Mouse (Mus musculus): ENCODE data around the gene Mrps11. TPM values are rescaled to one million over a fixed set of nuclear protein-coding genes. Genes with fewer than 3 reads are reported as not detected.

Mrps11 gene
- polyA plus RNA-seq, 1 experiment from 2014 or later = 69.5 TPM

DNA sequence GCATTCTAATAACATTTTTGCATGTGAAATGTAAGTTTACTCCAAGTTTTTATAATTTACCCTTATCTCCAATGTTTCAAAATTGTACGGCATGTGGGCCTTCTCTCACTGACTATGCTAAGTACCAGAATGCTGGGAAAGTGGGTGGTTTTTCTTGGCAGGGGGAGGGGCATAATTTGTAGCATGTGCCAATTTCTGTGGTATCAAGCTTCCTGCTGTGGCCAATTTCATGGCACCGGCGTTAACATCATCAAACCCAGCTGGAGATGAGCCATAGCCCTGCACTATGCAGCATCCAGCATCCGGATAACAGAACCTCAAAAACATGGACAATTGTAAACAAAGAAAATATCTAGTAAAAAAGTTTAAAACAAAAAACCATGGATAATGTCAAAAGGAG is 54.3 kb downstream of the Mrps11 start:
- H3K27ac ChIP-seq (replicated peaks) = no peak overlapping the region
- H3K4me1 ChIP-seq = no peaks in the 10 kb centered on the region
- no peak overlapping the region for H3K4me2 ChIP-seq (replicated peaks)
- no peak overlapping the region for H3K9ac ChIP-seq
- peaks cover 41% of the 10 kb centered on the region for H3K36me3 ChIP-seq
- H3K4me3 ChIP-seq (replicated peaks) = no peak overlapping the region
- no peak for ATAC-seq (ENCODE audit: insufficient number of reproducible peaks, low FRiP score, low TSS enrichment, low read depth)
- H3K9me3 ChIP-seq (replicated peaks) = no peaks in the 10 kb centered on the region
- WGBS = 36% methylated on average over 4 of the region's 4 CpGs
- H3K27me3 ChIP-seq = no peaks in the 10 kb centered on the region

DNA sequence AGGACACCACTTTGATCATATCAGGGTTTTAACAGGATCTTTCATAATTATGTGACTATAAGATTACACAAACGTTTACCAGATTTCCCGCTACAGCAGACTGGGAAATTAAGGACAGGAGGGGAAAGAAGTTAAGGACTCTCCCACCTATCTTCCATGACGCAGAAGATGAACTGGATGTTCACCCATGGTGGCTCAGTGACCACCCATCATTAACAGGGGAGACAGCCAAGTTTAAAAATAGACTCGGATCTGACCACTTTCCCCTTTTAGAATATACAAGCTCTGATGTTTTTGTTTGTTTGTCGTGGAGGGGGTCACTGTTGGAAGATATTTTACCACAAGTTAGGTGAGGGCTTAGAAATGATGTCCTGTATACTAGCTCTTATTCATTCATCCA is 58.7 kb downstream of the Mrps11 start:
- H3K4me1 ChIP-seq = peaks cover 8% of the 10 kb centered on the region
- WGBS = 59% methylated on average over 5 of the region's 5 CpGs
- no peak overlapping the region for H3K4me3 ChIP-seq (replicated peaks)
- no peaks in the 10 kb centered on the region for H3K9me3 ChIP-seq (replicated peaks)
- H3K9ac ChIP-seq = no peak overlapping the region
- peaks cover 49% of the 10 kb centered on the region for H3K36me3 ChIP-seq
- no peak for ATAC-seq (ENCODE audit: insufficient number of reproducible peaks, low FRiP score, low TSS enrichment, low read depth)
- H3K27me3 ChIP-seq = no peaks in the 10 kb centered on the region
- no peak overlapping the region for H3K4me2 ChIP-seq (replicated peaks)
- no peak overlapping the region for H3K27ac ChIP-seq (replicated peaks)

Other genes with a start within 250 kb of the Mrps11 start
- 4.0 and 6.2 TPM in 2 replicates for gene Ntrk3, start 45.1 kb upstream of the Mrps11 start, polyA plus RNA-seq (2015; fragmentation: Nextera tagmentation; extraction: Ambion mirVana)
- gene Mrpl46, start 412 bp downstream of the Mrps11 start, polyA plus RNA-seq (2015; fragmentation: Nextera tagmentation; extraction: Ambion mirVana) = 51.1 and 51.5 TPM in 2 replicates
- 16.5 and 18.1 TPM in 2 replicates for gene Det1, start 64.1 kb downstream of the Mrps11 start, polyA plus RNA-seq (2015; fragmentation: Nextera tagmentation; extraction: Ambion mirVana)
- gene Aen, start 112.7 kb downstream of the Mrps11 start, polyA plus RNA-seq (2015; fragmentation: Nextera tagmentation; extraction: Ambion mirVana) = 36.6 and 37.4 TPM in 2 replicates
- 6.1 and 6.5 TPM in 2 replicates for gene Isg20, start 130.3 kb downstream of the Mrps11 start, polyA plus RNA-seq (2015; fragmentation: Nextera tagmentation; extraction: Ambion mirVana)

All from embryonic facial prominence, embryonic 15.5 days (tissue).